Mouse (Mus musculus): ENCODE results near the gene Jmjd7. TPM values are rescaled to one million over a fixed set of nuclear protein-coding genes. Genes with fewer than 3 reads are reported as not detected.

Gene Jmjd7
- polyA plus RNA-seq, 1 experiment: 2.4 TPM

- H3K4me3 ChIP-seq (ENCODE audit: insufficient read depth, low read length): no peak overlapping the region
- peaks cover 6% of the 10 kb centered on the region; the same call in 1 of the 2 replicates for H3K4me1 ChIP-seq (ENCODE audit: control insufficient read depth, insufficient read depth, low read length)
- no peak for TF ChIP-seq POLR2A (IDR thresholded peaks at IDR 0.05; ENCODE audit: borderline replicate concordance, low read depth, low read length)
- no peak overlapping the region for H3K27ac ChIP-seq (ENCODE audit: insufficient read depth, low read depth, low read length)
Measured at GRCm38 (mm10) chr2:120037744-120038143, 10.5 kb downstream of the Jmjd7 start.

DNA sequence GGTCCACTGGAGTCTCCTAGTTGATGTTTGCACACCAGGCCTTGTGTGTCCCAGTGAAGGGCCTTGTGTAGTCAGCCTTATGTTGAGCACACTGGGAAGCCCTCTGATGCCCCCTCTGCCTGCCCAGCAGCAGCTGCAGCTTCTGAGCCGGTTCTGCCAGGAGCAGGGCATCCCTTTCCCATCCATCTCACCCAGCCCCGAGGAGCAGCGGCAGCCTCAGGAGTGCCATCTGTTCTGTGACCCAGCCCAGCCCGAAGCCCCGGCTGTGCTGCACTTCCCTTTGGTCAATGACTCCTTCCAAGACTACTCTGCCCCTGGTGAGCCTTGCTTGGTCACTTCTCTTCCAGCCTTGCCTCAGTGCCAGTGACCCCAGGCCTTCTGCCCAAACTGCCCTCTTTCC, 13.7 kb downstream of the Jmjd7 start:
- no peak for TF ChIP-seq CTCF (IDR thresholded peaks at IDR 0.05; ENCODE audit: low read depth, low read length)
- TF ChIP-seq POLR2A (IDR thresholded peaks at IDR 0.05; ENCODE audit: borderline replicate concordance, low read depth, low read length): no peak
- Histone ChIP-seq H3K4me1 (ENCODE audit: control insufficient read depth, insufficient read depth, low read length) (peaks cover 6% of the 10 kb centered on the region; the same call in 1 of the 2 replicates), H3K27ac (ENCODE audit: insufficient read depth, low read depth, low read length) (no peak overlapping the region), H3K4me3 (ENCODE audit: insufficient read depth, low read length) (no peak overlapping the region)

- no peak for TF ChIP-seq POLR2A (IDR thresholded peaks at IDR 0.05; ENCODE audit: borderline replicate concordance, low read depth, low read length)
- TF ChIP-seq CTCF (IDR thresholded peaks at IDR 0.05; ENCODE audit: low read depth, low read length): no peak
- no peak overlapping the region for H3K4me3 ChIP-seq (ENCODE audit: insufficient read depth, low read length)
- no peak overlapping the region for H3K27ac ChIP-seq (ENCODE audit: insufficient read depth, low read depth, low read length)
- H3K4me1 ChIP-seq (ENCODE audit: control insufficient read depth, insufficient read depth, low read length): no peaks in the 10 kb centered on the region
Measured at GRCm38 (mm10) chr2:120044101-120044603, 16.9 kb downstream of the Jmjd7 start.

GRCm38 (mm10) chr2:120044676-120045075, 17.4 kb downstream of the Jmjd7 start:
- no peak for TF ChIP-seq POLR2A (IDR thresholded peaks at IDR 0.05; ENCODE audit: borderline replicate concordance, low read depth, low read length)
- no peak for TF ChIP-seq CTCF (IDR thresholded peaks at IDR 0.05; ENCODE audit: low read depth, low read length)
- Histone ChIP-seq H3K4me1 (ENCODE audit: control insufficient read depth, insufficient read depth, low read length) (no peaks in the 10 kb centered on the region), H3K4me3 (ENCODE audit: insufficient read depth, low read length) (no peak overlapping the region), H3K27ac (ENCODE audit: insufficient read depth, low read depth, low read length) (no peak overlapping the region)

DNA sequence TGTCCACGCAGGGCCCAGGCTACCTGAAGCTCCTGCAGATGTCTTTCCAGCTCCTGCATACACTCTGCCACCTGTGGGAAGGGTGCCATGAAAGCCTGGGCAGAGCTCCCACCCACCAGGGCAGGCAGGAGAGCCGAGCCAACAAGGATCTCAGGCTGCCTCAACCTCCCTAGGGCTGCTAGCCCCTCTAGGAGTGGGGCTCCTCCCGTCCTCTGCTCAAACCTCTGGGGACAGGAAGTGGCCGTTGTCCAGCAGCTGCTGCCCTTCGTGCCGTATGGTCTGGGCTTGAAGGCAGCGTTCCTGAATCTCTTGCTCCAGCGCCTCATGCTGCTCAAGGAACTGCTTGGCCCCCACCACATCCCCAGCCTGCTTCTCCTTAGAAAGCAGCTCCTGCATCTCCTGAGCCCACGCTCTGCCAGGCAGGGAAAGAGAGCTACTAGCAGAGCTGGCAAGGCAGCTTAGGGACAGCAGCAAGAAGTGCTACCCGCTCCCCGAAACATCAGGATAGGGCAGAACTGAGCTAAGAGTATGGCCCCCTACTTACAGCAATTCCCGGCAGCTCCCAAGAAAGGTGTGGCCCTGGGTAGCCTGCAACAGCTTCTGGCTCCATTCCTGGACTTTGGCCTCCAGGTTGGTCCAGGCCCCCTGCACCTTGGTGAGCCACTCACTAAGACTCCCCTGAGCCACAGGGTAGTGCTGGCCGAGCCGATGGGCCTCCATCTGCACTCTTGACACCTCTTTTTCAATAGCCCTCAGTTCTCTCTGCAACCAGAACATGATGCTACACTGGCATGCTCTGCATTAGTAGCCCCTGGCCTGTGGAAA, 19.4 kb downstream of the Jmjd7 start:
- Histone ChIP-seq H3K27ac (ENCODE audit: insufficient read depth, low read depth, low read length) (no peak overlapping the region), H3K4me1 (ENCODE audit: control insufficient read depth, insufficient read depth, low read length) (no peaks in the 10 kb centered on the region), H3K4me3 (ENCODE audit: insufficient read depth, low read length) (no peak overlapping the region)
- TF ChIP-seq POLR2A (IDR thresholded peaks at IDR 0.05; ENCODE audit: borderline replicate concordance, low read depth, low read length) (no peak), CTCF (IDR thresholded peaks at IDR 0.05; ENCODE audit: low read depth, low read length) (no peak)

DNA sequence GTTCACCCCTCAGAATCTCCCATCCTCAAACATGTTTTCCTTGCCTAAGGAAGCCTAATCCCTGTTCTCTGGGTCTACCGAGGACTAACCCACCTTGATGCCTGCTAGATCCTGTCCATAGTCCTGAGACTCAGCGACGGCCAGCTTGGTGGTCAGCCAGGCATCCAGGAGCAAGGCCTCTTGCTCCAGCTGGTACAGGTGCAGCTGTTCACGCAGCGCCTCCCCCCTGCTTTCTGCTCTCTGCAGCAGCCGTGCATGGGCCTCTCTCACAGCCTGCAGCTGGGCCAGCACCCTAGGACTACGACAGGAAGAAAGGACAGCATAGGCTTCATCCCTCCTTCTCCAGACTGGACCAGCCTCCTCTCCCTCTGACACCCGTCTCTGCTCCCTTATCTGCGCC, 20.9 kb downstream of the Jmjd7 start:
- Histone ChIP-seq H3K4me3 (ENCODE audit: insufficient read depth, low read length) (no peak overlapping the region), H3K27ac (ENCODE audit: insufficient read depth, low read depth, low read length) (no peak overlapping the region), H3K4me1 (ENCODE audit: control insufficient read depth, insufficient read depth, low read length) (no peaks in the 10 kb centered on the region)
- TF ChIP-seq CTCF (IDR thresholded peaks at IDR 0.05; ENCODE audit: low read depth, low read length): no peak

- TF ChIP-seq CTCF (IDR thresholded peaks at IDR 0.05; ENCODE audit: low read depth, low read length) (no peak), POLR2A (IDR thresholded peaks at IDR 0.05; ENCODE audit: borderline replicate concordance, low read depth, low read length) (no peak)
- no peak overlapping the region for H3K27ac ChIP-seq (ENCODE audit: insufficient read depth, low read depth, low read length)
- H3K4me1 ChIP-seq (ENCODE audit: control insufficient read depth, insufficient read depth, low read length): no peaks in the 10 kb centered on the region
- no peak overlapping the region for H3K4me3 ChIP-seq (ENCODE audit: insufficient read depth, low read length)
Measured at GRCm38 (mm10) chr2:120049632-120050274, 22.5 kb downstream of the Jmjd7 start.

- no peak overlapping the region for H3K4me3 ChIP-seq (ENCODE audit: insufficient read depth, low read length)
- H3K27ac ChIP-seq (ENCODE audit: insufficient read depth, low read depth, low read length): no peak overlapping the region
- H3K4me1 ChIP-seq (ENCODE audit: control insufficient read depth, insufficient read depth, low read length): no peaks in the 10 kb centered on the region
- TF ChIP-seq CTCF (IDR thresholded peaks at IDR 0.05; ENCODE audit: low read depth, low read length) (no peak), POLR2A (IDR thresholded peaks at IDR 0.05; ENCODE audit: borderline replicate concordance, low read depth, low read length) (no peak)
Measured at GRCm38 (mm10) chr2:120051405-120051804, 24.1 kb downstream of the Jmjd7 start.

DNA sequence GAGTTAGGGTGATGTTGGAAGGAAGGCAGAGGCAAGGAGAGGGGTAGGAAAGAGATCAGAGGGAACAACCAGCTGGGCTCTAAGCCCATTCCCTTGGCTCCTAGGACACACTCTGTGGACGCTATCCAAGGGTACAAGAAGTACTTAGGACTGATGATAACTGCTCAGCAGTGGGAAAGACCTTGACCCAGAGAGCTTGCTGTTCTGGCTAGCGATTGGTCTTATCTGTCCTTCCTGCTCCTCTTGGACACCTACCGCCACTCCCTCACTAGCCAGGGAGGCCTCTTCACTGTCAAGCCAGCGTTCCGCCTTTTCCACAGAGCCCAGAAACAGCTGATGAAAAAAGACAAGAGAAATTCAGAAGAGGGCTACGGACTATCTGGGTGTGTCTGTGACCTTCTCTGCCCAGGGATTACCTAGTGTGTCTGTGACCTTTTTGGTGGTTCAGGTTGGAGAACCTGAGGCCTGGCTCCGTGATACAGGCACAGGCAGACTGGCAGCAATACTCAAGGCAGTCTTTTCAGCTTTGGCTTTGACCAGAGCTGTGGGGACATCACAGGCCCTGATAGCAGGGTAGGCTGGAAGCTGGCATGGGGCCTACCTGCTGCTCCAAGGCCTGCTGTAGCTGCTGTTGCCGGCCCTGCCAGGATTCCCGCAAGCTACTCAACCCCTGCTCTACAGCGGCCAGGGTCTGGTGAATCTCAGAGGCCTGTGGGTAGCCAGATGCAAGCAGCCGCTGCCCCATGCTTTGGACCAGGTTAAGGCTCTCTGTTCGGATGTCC, 27.7 kb downstream of the Jmjd7 start:
- no peak overlapping the region for H3K4me3 ChIP-seq (ENCODE audit: insufficient read depth, low read length)
- no peaks in the 10 kb centered on the region for H3K4me1 ChIP-seq (ENCODE audit: control insufficient read depth, insufficient read depth, low read length)
- H3K27ac ChIP-seq (ENCODE audit: insufficient read depth, low read depth, low read length): no peak overlapping the region
- TF ChIP-seq CTCF (IDR thresholded peaks at IDR 0.05; ENCODE audit: low read depth, low read length) (no peak), POLR2A (IDR thresholded peaks at IDR 0.05; ENCODE audit: borderline replicate concordance, low read depth, low read length) (no peak)
